Mouse (Mus musculus) forebrain, embryonic 16.5 days (tissue): ENCODE results near the gene Crb2. TPM values are rescaled to one million over a fixed set of nuclear protein-coding genes. Genes with fewer than 3 reads are reported as not detected.
A peak's percentile ranks its signal among the peaks of the same experiment; 100 is the strongest.

ENCODE experiments used
- ATAC-seq: fragments of 200-750 bp; cut with Nextera tagmentation; 2 replicates; pipeline ENCODE4 v1.8.0; 2017; ENCODE audit warnings: mild to moderate bottlenecking, moderate library complexity
- H3K27ac ChIP-seq: fragments of 300-500 bp; sonication (generic); 2 replicates; pipeline ENCODE4 v1.5.1; 2014; ENCODE audit warnings: low read length, control low read depth
- H3K27me3 ChIP-seq: fragments of 300-500 bp; sonication (generic); replicated peaks from 2 replicates; pipeline ENCODE4 v1.6.1; 2014; ENCODE audit warnings: low read length; ENCODE audit not compliant: control insufficient read depth, insufficient read depth
- H3K36me3 ChIP-seq: fragments of 300-500 bp; sonication (generic); 2 replicates; pipeline ENCODE4 v1.6.1; 2014; ENCODE audit not compliant: control insufficient read depth, insufficient read depth
- H3K4me1 ChIP-seq: fragments of 300-500 bp; sonication (generic); replicated peaks from 2 replicates; pipeline ENCODE4 v1.6.1; 2014; ENCODE audit warnings: low read length; ENCODE audit not compliant: control insufficient read depth, insufficient read depth
- H3K4me2 ChIP-seq: fragments of 300-500 bp; sonication (generic); 2 replicates; pipeline ENCODE4 v1.6.1; 2014; ENCODE audit warnings: mild to moderate bottlenecking, low read length, control low read depth
- H3K4me3 ChIP-seq: fragments of 300-500 bp; sonication (generic); replicated peaks from 2 replicates; pipeline ENCODE4 v1.5.1; 2014; ENCODE audit warnings: mild to moderate bottlenecking, low read length, control low read depth
- H3K9ac ChIP-seq: fragments of 300-500 bp; sonication (generic); replicated peaks from 2 replicates; pipeline ENCODE4 v1.6.1; 2014; ENCODE audit warnings: low read depth, low read length, control low read depth
- H3K9me3 ChIP-seq: fragments of 300-500 bp; sonication (generic); 2 replicates; pipeline ENCODE4 v1.6.1; 2016; ENCODE audit warnings: low read length; ENCODE audit not compliant: control insufficient read depth
- WGBS: fragments of 180-500 bp; shearing (Covaris S2); extraction: QIAGEN DNeasy Blood & Tissue Kit; methylation state at CpG from one replicate; pipeline ENCODE4 v1.1.7; 2014; 5-methylcytosine and 5-hydroxymethylcytosine counted together
- polyA plus RNA-seq: library from polyadenylated mRNA; unstranded; fragments of >200 nt; fragmentation: Nextera tagmentation; extraction: Ambion mirVana; gene quantifications from 2 replicates; pipeline ENCODE4 v1.2.1, GENCODE M21; 2015

Crb2 gene
- polyA plus RNA-seq, 1 experiment from 2014 or later = 5.0 TPM

GRCm38 (mm10) chr2:37748442-37749066, 27.5 kb upstream of the Crb2 start:
- ATAC-seq = peak; percentile 55
- H3K36me3 ChIP-seq = no peaks in the 10 kb centered on the region
- no peak overlapping the region for H3K4me3 ChIP-seq
- no peak overlapping the region for H3K9ac ChIP-seq
- H3K27ac ChIP-seq = no peak overlapping the region
- no peak overlapping the region for H3K4me2 ChIP-seq
- 49% methylated on average over 10 of the region's 10 CpGs for WGBS
- H3K4me1 ChIP-seq = peaks cover 8% of the 10 kb centered on the region; the same call in 1 of the 2 replicates
- no peaks in the 10 kb centered on the region for H3K9me3 ChIP-seq
- H3K27me3 ChIP-seq = no peaks in the 10 kb centered on the region

- 88% methylated on average over 6 of the region's 6 CpGs for WGBS
- ATAC-seq = no peak
These were observed 26.7 kb upstream of the Crb2 start for GRCm38 (mm10) chr2:37749323-37749722.

DNA sequence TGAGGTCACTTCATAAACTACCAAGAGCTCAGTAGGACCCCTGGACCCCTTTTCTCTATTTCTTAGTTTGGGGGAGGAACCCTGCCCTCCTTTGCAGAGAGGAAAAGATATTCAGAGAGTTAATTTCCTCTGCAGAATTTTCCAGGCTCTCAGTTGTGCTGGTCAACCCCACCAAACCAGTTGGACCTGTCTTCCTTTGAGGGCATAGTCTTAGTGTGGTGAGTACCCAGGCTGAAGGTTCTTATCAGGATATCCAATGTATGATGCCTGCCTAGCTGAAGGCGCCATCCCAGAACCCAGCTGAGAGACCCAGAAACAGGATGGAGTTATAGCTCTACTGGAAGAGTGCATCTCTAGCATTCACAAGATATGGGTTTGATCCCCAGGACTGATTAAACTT, 24.9 kb upstream of the Crb2 start:
- ATAC-seq = no peak

More at GRCm38 (mm10) chr2:37749323-37749722, 26.7 kb upstream of the Crb2 start:
- Histone ChIP-seq H3K27ac (no peak overlapping the region), H3K9me3 (no peaks in the 10 kb centered on the region), H3K36me3 (no peaks in the 10 kb centered on the region), H3K27me3 (no peaks in the 10 kb centered on the region), H3K4me3 (no peak overlapping the region), H3K4me2 (no peak overlapping the region), H3K9ac (no peak overlapping the region), H3K4me1 (peaks cover 8% of the 10 kb centered on the region; the same call in 1 of the 2 replicates)

DNA sequence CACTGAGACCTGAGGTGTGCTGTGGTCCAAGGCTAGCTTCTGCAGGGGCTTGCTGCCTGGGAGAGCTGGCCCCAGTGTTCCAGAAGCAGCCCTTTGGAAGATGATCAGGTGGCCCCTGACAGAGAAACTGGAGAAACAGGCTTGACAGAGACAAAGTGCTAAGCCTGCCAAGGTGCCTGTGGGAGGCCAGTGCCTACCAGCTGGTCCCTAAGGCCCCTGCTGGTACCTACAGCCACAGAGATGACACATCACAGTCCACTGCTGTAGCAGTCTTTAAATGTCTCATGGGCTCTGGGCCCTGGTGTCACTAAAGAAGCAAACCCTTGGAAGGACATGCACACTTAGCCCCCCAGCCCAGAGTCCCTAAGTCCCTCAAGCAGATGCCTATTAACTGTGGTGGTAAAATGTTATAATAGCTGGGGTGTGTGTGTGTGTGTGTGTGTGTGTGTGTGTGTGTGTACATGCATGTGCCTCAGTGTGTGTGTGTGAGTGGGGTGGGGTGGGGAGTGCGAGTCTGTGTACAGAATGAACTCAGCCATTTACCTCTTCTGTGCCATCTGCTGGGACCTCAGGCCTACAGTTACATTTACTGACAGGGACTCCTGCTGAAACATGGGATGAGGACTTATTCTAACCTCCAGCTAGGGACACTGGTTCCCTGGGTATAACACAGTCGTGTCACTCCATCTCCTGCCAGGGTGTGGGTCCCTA, 19.7 kb upstream of the Crb2 start:
- ATAC-seq = no peak
- no peaks in the 10 kb centered on the region for H3K9me3 ChIP-seq
- H3K36me3 ChIP-seq = no peaks in the 10 kb centered on the region
- no peak overlapping the region for H3K4me3 ChIP-seq
- no peak overlapping the region for H3K4me2 ChIP-seq
- no peaks in the 10 kb centered on the region for H3K27me3 ChIP-seq
- no peak overlapping the region for H3K9ac ChIP-seq
- H3K27ac ChIP-seq = no peak overlapping the region
- WGBS = 88% methylated on average over 2 of the region's 2 CpGs
- H3K4me1 ChIP-seq = peaks cover 14% of the 10 kb centered on the region

More for the DNA sequence above, 24.9 kb upstream of the Crb2 start:
- no peaks in the 10 kb centered on the region for H3K27me3 ChIP-seq
- H3K9me3 ChIP-seq = no peaks in the 10 kb centered on the region
- H3K4me1 ChIP-seq = peaks cover 8% of the 10 kb centered on the region; the same call in 1 of the 2 replicates
- no peaks in the 10 kb centered on the region for H3K36me3 ChIP-seq
- no peak overlapping the region for H3K27ac ChIP-seq
- no peak overlapping the region for H3K9ac ChIP-seq
- WGBS = 97% methylated on average over 1 of the region's 1 CpGs
- H3K4me2 ChIP-seq = no peak overlapping the region
- no peak overlapping the region for H3K4me3 ChIP-seq

DNA sequence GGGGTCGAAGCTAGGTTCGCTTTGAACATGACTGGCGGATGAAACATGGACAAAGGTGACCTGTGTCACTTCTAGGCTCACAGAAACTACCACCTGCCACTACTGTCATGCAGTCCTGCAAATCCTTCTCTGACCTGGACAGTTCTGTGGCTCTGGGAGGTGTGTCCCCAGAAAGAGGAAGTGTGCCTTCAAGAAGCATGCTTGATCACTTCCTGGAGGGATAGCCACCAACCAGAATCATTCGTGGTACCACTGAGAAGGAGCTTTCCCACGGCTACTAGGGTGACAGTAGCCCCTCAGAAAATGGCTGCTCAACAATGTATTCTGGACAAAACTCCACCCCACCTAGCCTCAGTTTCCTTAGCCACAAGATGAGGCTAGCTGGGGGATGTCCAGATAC, 19.0 kb upstream of the Crb2 start:
- no peak overlapping the region for H3K4me2 ChIP-seq
- no peak overlapping the region for H3K9ac ChIP-seq
- H3K27me3 ChIP-seq = no peaks in the 10 kb centered on the region
- no peaks in the 10 kb centered on the region for H3K9me3 ChIP-seq
- ATAC-seq = no peak
- H3K27ac ChIP-seq = no peak overlapping the region
- H3K36me3 ChIP-seq = no peaks in the 10 kb centered on the region
- H3K4me3 ChIP-seq = no peak overlapping the region
- H3K4me1 ChIP-seq = peaks cover 14% of the 10 kb centered on the region
- 88% methylated on average over 5 of the region's 5 CpGs for WGBS

- Histone ChIP-seq H3K27ac (no peak overlapping the region), H3K4me2 (no peak overlapping the region), H3K27me3 (no peaks in the 10 kb centered on the region), H3K9ac (no peak overlapping the region; the same call in 1 of the 2 replicates), H3K4me3 (no peak overlapping the region), H3K36me3 (no peaks in the 10 kb centered on the region), H3K9me3 (no peaks in the 10 kb centered on the region), H3K4me1 (peaks cover 14% of the 10 kb centered on the region)
- WGBS = 78% methylated on average over 4 of the region's 4 CpGs
- ATAC-seq = peak; percentile 40; the same call in 1 of the 2 replicates
These were observed 18.3 kb upstream of the Crb2 start for GRCm38 (mm10) chr2:37757784-37758183.

- H3K36me3 ChIP-seq = no peaks in the 10 kb centered on the region
- no peaks in the 10 kb centered on the region for H3K9me3 ChIP-seq
- no peak overlapping the region for H3K4me3 ChIP-seq
- peak overlapping the region; percentile 36; the same call in 1 of the 2 replicates for H3K9ac ChIP-seq
- peaks cover 14% of the 10 kb centered on the region for H3K4me1 ChIP-seq
- H3K27me3 ChIP-seq = no peaks in the 10 kb centered on the region
- 10% methylated on average over 21 of the region's 21 CpGs for WGBS
- 0 out of 2 replicates have a peak overlapping the region, but pooled peaks have one; percentile 9 for H3K4me2 ChIP-seq
- H3K27ac ChIP-seq = no peak overlapping the region
- ATAC-seq = peak; percentile 63
These were observed 17.6 kb upstream of the Crb2 start for GRCm38 (mm10) chr2:37758343-37759015.

DNA sequence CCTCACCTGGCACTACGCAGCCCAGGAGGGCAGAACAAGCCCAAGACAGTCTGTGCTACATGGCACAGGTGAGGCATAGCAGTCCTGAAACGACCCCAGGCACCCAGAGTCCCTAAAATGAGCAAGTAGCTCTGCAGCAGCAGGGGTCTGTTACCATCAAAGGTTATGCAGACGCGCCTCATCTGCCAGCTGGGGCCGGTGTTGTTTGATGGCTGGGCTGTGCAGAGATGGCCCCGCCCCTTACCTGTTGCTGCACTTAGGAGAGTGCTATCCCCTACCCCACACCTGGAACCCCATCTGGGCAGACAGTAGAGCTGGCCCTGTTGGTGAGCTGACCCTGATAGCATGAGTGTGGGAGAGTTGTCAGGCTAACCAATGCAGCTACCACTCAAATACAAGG, 15.4 kb upstream of the Crb2 start:
- WGBS = 42% methylated on average over 6 of the region's 6 CpGs

GRCm38 (mm10) chr2:37763638-37764037, 12.4 kb upstream of the Crb2 start:
- Histone ChIP-seq H3K9ac (no peak overlapping the region), H3K36me3 (no peaks in the 10 kb centered on the region), H3K27ac (no peak overlapping the region), H3K4me3 (no peak overlapping the region), H3K27me3 (no peaks in the 10 kb centered on the region), H3K9me3 (no peaks in the 10 kb centered on the region), H3K4me1 (peaks cover 19% of the 10 kb centered on the region), H3K4me2 (no peak overlapping the region)
- 13% methylated on average over 3 of the region's 3 CpGs for WGBS
- no peak for ATAC-seq

More for the DNA sequence above, 15.4 kb upstream of the Crb2 start:
- H3K27me3 ChIP-seq = no peaks in the 10 kb centered on the region
- H3K4me3 ChIP-seq = no peak overlapping the region
- H3K4me2 ChIP-seq = no peak overlapping the region
- peaks cover 14% of the 10 kb centered on the region for H3K4me1 ChIP-seq
- no peak overlapping the region for H3K27ac ChIP-seq
- no peak for ATAC-seq
- H3K9me3 ChIP-seq = no peaks in the 10 kb centered on the region
- no peaks in the 10 kb centered on the region for H3K36me3 ChIP-seq
- H3K9ac ChIP-seq = no peak overlapping the region
